Mouse (Mus musculus) kidney, postnatal 0 days (tissue): ENCODE results near the gene Zdhhc17. TPM values are rescaled to one million over a fixed set of nuclear protein-coding genes. Genes with fewer than 3 reads are reported as not detected.
A peak's percentile ranks its signal among the peaks of the same experiment; 100 is the strongest.

Experiments
- ATAC-seq: fragments of 200-750 bp; cut with Nextera tagmentation; replicated peaks from 2 replicates; pipeline ENCODE4 v1.8.0; 2017; ENCODE audit warnings: low read depth, moderate number of reproducible peaks, moderate TSS enrichment, moderate library complexity; ENCODE audit not compliant: low FRiP score
- DNase-seq: peaks from one replicate; pipeline ENCODE4 v3.0.0-alpha.2; 2016; ENCODE audit warnings: low spot score
- H3K27ac ChIP-seq: fragments of 300-500 bp; sonication (generic); 2 replicates; pipeline ENCODE4 v1.5.1; 2014; ENCODE audit warnings: mild to moderate bottlenecking
- H3K27me3 ChIP-seq: fragments of 300-500 bp; sonication (generic); 2 replicates; pipeline ENCODE4 v1.6.1; 2014; ENCODE audit warnings: low read length, mixed read lengths; ENCODE audit not compliant: insufficient read depth
- H3K36me3 ChIP-seq: fragments of 300-500 bp; sonication (generic); 2 replicates; pipeline ENCODE4 v1.6.1; 2014; ENCODE audit warnings: low read length, mixed read lengths; ENCODE audit not compliant: insufficient read depth
- H3K4me1 ChIP-seq: fragments of 300-500 bp; sonication (generic); replicated peaks from 2 replicates; pipeline ENCODE4 v1.6.1; 2014; ENCODE audit warnings: antibody characterized with exemption, low read length, mixed read lengths; ENCODE audit not compliant: insufficient read depth
- H3K4me2 ChIP-seq: fragments of 300-500 bp; sonication (generic); 2 replicates; pipeline ENCODE4 v1.6.1; 2014; ENCODE audit warnings: mild to moderate bottlenecking, low read length, moderate library complexity, mixed read lengths
- H3K4me3 ChIP-seq: fragments of 300-500 bp; sonication (generic); replicated peaks from 2 replicates; pipeline ENCODE4 v1.5.1; 2014; ENCODE audit warnings: low read depth, low read length
- H3K9ac ChIP-seq: fragments of 300-500 bp; sonication (generic); 2 replicates; pipeline ENCODE4 v1.6.1; 2014; ENCODE audit warnings: low read depth, low read length
- H3K9me3 ChIP-seq: fragments of 300-500 bp; sonication (generic); replicated peaks from 2 replicates; pipeline ENCODE4 v1.6.1; 2016; ENCODE audit warnings: low read length, inconsistent platforms, mixed read lengths
- CTCF ChIP-seq: IDR thresholded peaks from 2 replicates; pipeline ENCODE4 v1.5.1; 2016; ENCODE audit warnings: antibody characterized with exemption, low read depth, mild to moderate bottlenecking, moderate library complexity
- WGBS: fragments of 180-500 bp; shearing (Covaris S2); extraction: QIAGEN DNeasy Blood & Tissue Kit; methylation state at CpG from one replicate; pipeline ENCODE4 v1.1.7; 2014; 5-methylcytosine and 5-hydroxymethylcytosine counted together
- polyA plus RNA-seq: library from polyadenylated mRNA; unstranded; fragments of >200 nt; fragmentation: Nextera tagmentation; extraction: Ambion mirVana; gene quantifications from 2 replicates; pipeline ENCODE4 v1.2.1, GENCODE M21; 2015

Gene Zdhhc17
- polyA plus RNA-seq, 1 experiment from 2014 or later: 18.1 TPM

- H3K27me3 ChIP-seq: no peaks in the 10 kb centered on the region
Measured at GRCm38 (mm10) chr10:110971998-110972397, 37.9 kb downstream of the Zdhhc17 start.

GRCm38 (mm10) chr10:110971483-110971882 lies 38.5 kb downstream of the Zdhhc17 start:
- peak; percentile 39 for DNase-seq
- no peak overlapping the region for H3K4me2 ChIP-seq
- no peak overlapping the region for H3K27ac ChIP-seq
- ATAC-seq: 0 out of 2 replicates have a peak, but pooled peaks have one; percentile 26
- no peak overlapping the region for H3K4me3 ChIP-seq
- 34% methylated on average over 6 of the region's 6 CpGs for WGBS
- no peaks in the 10 kb centered on the region for H3K9me3 ChIP-seq
- no peaks in the 10 kb centered on the region for H3K27me3 ChIP-seq
- peaks cover 9% of the 10 kb centered on the region for H3K36me3 ChIP-seq
- H3K4me1 ChIP-seq: no peaks in the 10 kb centered on the region
- no peak for TF ChIP-seq CTCF
- H3K9ac ChIP-seq: no peak overlapping the region

More at GRCm38 (mm10) chr10:110971998-110972397, 37.9 kb downstream of the Zdhhc17 start:
- Histone ChIP-seq H3K36me3 (peaks cover 4% of the 10 kb centered on the region), H3K4me3 (no peak overlapping the region), H3K4me2 (no peak overlapping the region), H3K4me1 (no peaks in the 10 kb centered on the region), H3K9ac (no peak overlapping the region), H3K9me3 (no peaks in the 10 kb centered on the region), H3K27ac (no peak overlapping the region)
- ATAC-seq: no peak
- TF ChIP-seq CTCF: no peak
- peak; percentile 39 for DNase-seq
- WGBS: 41% methylated on average over 9 of the region's 9 CpGs

- Histone ChIP-seq H3K27me3 (no peaks in the 10 kb centered on the region), H3K27ac (no peak overlapping the region), H3K36me3 (peaks cover 10% of the 10 kb centered on the region), H3K4me1 (no peaks in the 10 kb centered on the region), H3K4me2 (no peak overlapping the region), H3K4me3 (no peak overlapping the region), H3K9ac (no peak overlapping the region), H3K9me3 (no peaks in the 10 kb centered on the region)
- no peak for TF ChIP-seq CTCF
- ATAC-seq: no peak
- 63% methylated on average over 3 of the region's 3 CpGs for WGBS
- no peak for DNase-seq
Measured at GRCm38 (mm10) chr10:110971044-110971443, 38.9 kb downstream of the Zdhhc17 start.

- Histone ChIP-seq H3K4me1 (no peaks in the 10 kb centered on the region), H3K27ac (no peak overlapping the region), H3K36me3 (peaks cover 14% of the 10 kb centered on the region), H3K4me2 (no peak overlapping the region), H3K9me3 (no peaks in the 10 kb centered on the region), H3K9ac (no peak overlapping the region), H3K4me3 (no peak overlapping the region), H3K27me3 (no peaks in the 10 kb centered on the region)
- 28% methylated on average over 1 of the region's 1 CpGs for WGBS
- DNase-seq: no peak
- peak; percentile 57 for TF ChIP-seq CTCF
- no peak for ATAC-seq
Measured at GRCm38 (mm10) chr10:110962172-110962571, 47.8 kb downstream of the Zdhhc17 start.

- Histone ChIP-seq H3K4me1 (no peaks in the 10 kb centered on the region), H3K4me2 (no peak overlapping the region), H3K27ac (no peak overlapping the region), H3K4me3 (no peak overlapping the region), H3K27me3 (no peaks in the 10 kb centered on the region), H3K9ac (no peak overlapping the region), H3K36me3 (peaks cover 12% of the 10 kb centered on the region), H3K9me3 (no peaks in the 10 kb centered on the region)
- ATAC-seq (no peak), DNase-seq (no peak)
- no peak for TF ChIP-seq CTCF
- WGBS: 92% methylated on average over 6 of the region's 6 CpGs
Measured at GRCm38 (mm10) chr10:110960841-110961240, 49.1 kb downstream of the Zdhhc17 start.

- WGBS: 93% methylated on average over 8 of the region's 8 CpGs
Measured at GRCm38 (mm10) chr10:110959781-110960180, 50.2 kb downstream of the Zdhhc17 start.

GRCm38 (mm10) chr10:110958879-110959278 lies 51.1 kb downstream of the Zdhhc17 start:
- no peaks in the 10 kb centered on the region for H3K27me3 ChIP-seq
- H3K4me2 ChIP-seq: no peak overlapping the region
- 94% methylated on average over 6 of the region's 6 CpGs for WGBS
- no peak overlapping the region for H3K27ac ChIP-seq
- H3K9ac ChIP-seq: no peak overlapping the region
- DNase-seq (no peak), ATAC-seq (no peak)
- H3K4me3 ChIP-seq: no peak overlapping the region
- no peak for TF ChIP-seq CTCF
- peaks cover 18% of the 10 kb centered on the region for H3K36me3 ChIP-seq
- H3K9me3 ChIP-seq: no peaks in the 10 kb centered on the region
- no peaks in the 10 kb centered on the region for H3K4me1 ChIP-seq

More at GRCm38 (mm10) chr10:110959781-110960180, 50.2 kb downstream of the Zdhhc17 start:
- Histone ChIP-seq H3K27me3 (no peaks in the 10 kb centered on the region), H3K36me3 (peaks cover 18% of the 10 kb centered on the region), H3K9ac (no peak overlapping the region), H3K27ac (no peak overlapping the region), H3K4me3 (no peak overlapping the region), H3K9me3 (no peaks in the 10 kb centered on the region), H3K4me2 (no peak overlapping the region), H3K4me1 (no peaks in the 10 kb centered on the region)
- DNase-seq: no peak
- no peak for ATAC-seq
- TF ChIP-seq CTCF: no peak
